Mouse (Mus musculus) megakaryocyte, embryonic 14.5 days (primary cell): ENCODE data around the gene Dazl.

Source experiments
- FLI1 ChIP-seq: IDR thresholded peaks from 2 replicates; pipeline ENCODE4 v1.6.1; 2012; ENCODE audit warnings: low read length, inconsistent platforms, mixed read lengths
- GATA1 ChIP-seq: IDR thresholded peaks from 3 replicates; pipeline ENCODE4 v1.6.1; 2012; ENCODE audit warnings: mixed read lengths, low read length, inconsistent platforms, borderline replicate concordance

GRCm38 (mm10) chr17:50335776-50336175 lies 42.3 kb upstream of the Dazl start:
- TF ChIP-seq GATA1, result no peak
- no peak for TF ChIP-seq FLI1
